Mouse (Mus musculus) CH12.LX (cell line): ENCODE results near the gene Pik3cb. TPM values are rescaled to one million over a fixed set of nuclear protein-coding genes. Genes with fewer than 3 reads are reported as not detected.
A peak's percentile ranks its signal among the peaks of the same experiment; 100 is the strongest.

Source experiments
- DNase-seq: peaks from one replicate; pipeline ENCODE4 v3.0.0-alpha.2; 2013; ENCODE audit errors: extremely low read depth
- H3K27ac ChIP-seq: 2 replicates; pipeline ENCODE4 v1.5.1; 2012; ENCODE audit warnings: low read depth, mild to moderate bottlenecking, control low read depth, moderate library complexity; ENCODE audit not compliant: insufficient read depth
- H3K27me3 ChIP-seq: replicated peaks from 2 replicates; pipeline ENCODE3; 2012; ENCODE audit warnings: inconsistent platforms
- H3K36me3 ChIP-seq, 2 experiments: replicated peaks in 1 of 2; 2 replicates each; pipeline versions ENCODE3 to v1.6.1; 2012; ENCODE audit warnings: inconsistent platforms in 1 of 2, low read length in 1 of 2, mild to moderate bottlenecking in 1 of 2, mixed read lengths in 1 of 2, moderate library complexity in 1 of 2; ENCODE audit not compliant: control insufficient read depth in 1 of 2, insufficient read depth in 1 of 2
- H3K4me1 ChIP-seq, 2 experiments: 2 replicates each; pipeline ENCODE4 v1.6.1; 2012; ENCODE audit warnings: inconsistent platforms in 1 of 2, moderate library complexity in 1 of 2; ENCODE audit not compliant: insufficient read depth in 2 of 2, control insufficient read depth in 1 of 2
- H3K4me2 ChIP-seq: 2 replicates; pipeline ENCODE4 v1.6.1; 2012; ENCODE audit warnings: low read depth, mild to moderate bottlenecking, control low read depth; ENCODE audit not compliant: poor library complexity, insufficient read depth, severe bottlenecking
- H3K4me3 ChIP-seq, 3 experiments: fragments of 150-350 bp in 1 of 3; sonication (generic) in 1 of 3; replicated peaks in 1 of 3; 2 replicates each; pipeline versions ENCODE3 to v1.5.1; 2011 to 2012; ENCODE audit warnings: low read depth in 2 of 3, low read length in 2 of 3, mild to moderate bottlenecking in 2 of 3, moderate library complexity in 2 of 3, control low read depth in 1 of 3, improper control_type of control experiment in 1 of 3, inconsistent platforms in 1 of 3, mixed read lengths in 1 of 3; ENCODE audit not compliant: poor library complexity in 1 of 3
- H3K79me2 ChIP-seq: replicated peaks from 2 replicates; pipeline ENCODE4 v1.6.1; 2012; ENCODE audit warnings: mild to moderate bottlenecking, moderate library complexity; ENCODE audit not compliant: control insufficient read depth, poor library complexity, insufficient read depth, severe bottlenecking; ENCODE audit errors: extremely low read depth
- H3K9ac ChIP-seq: 2 replicates; pipeline ENCODE4 v1.6.1; 2012; ENCODE audit warnings: low read depth, mild to moderate bottlenecking, control low read depth, moderate library complexity; ENCODE audit not compliant: insufficient read depth
- H3K9me3 ChIP-seq: replicated peaks from 2 replicates; pipeline ENCODE3; 2012; ENCODE audit warnings: low read length, inconsistent platforms, mixed read lengths
- BHLHE40 ChIP-seq: IDR thresholded peaks from 2 replicates; pipeline ENCODE4 v1.6.1; 2011; ENCODE audit warnings: mild to moderate bottlenecking, low read depth, low read length, improper control_type of control experiment
- CHD1 ChIP-seq: IDR thresholded peaks from 2 replicates; pipeline ENCODE4 v1.6.1; 2012; ENCODE audit warnings: low read depth, low read length, improper control_type of control experiment, inconsistent platforms
- CHD2 ChIP-seq: IDR thresholded peaks from 2 replicates; pipeline ENCODE4 v1.6.1; 2011; ENCODE audit warnings: low read length, improper control_type of control experiment
- E2F4 ChIP-seq: IDR thresholded peaks from 2 replicates; pipeline ENCODE4 v1.6.1; 2011; ENCODE audit warnings: low read depth, low read length, improper control_type of control experiment; ENCODE audit not compliant: insufficient replicate concordance
- ETS1 ChIP-seq: conservative IDR thresholded peaks from 2 replicates; pipeline ENCODE4 v1.6.1; 2012; ENCODE audit warnings: low read depth, mild to moderate bottlenecking, inconsistent platforms, low read length, improper control_type of control experiment, moderate library complexity
- GABPA ChIP-seq: IDR thresholded peaks from 2 replicates; pipeline ENCODE4 v1.6.1; 2012; ENCODE audit warnings: low read depth, low read length, improper control_type of control experiment, inconsistent platforms; ENCODE audit not compliant: insufficient replicate concordance
- HCFC1 ChIP-seq: IDR thresholded peaks from 2 replicates; pipeline ENCODE4 v1.6.1; 2012; ENCODE audit warnings: low read depth, mild to moderate bottlenecking, inconsistent platforms, low read length, improper control_type of control experiment
- IRF4 ChIP-seq: IDR thresholded peaks from 2 replicates; pipeline ENCODE4 v1.6.1; 2014; ENCODE audit warnings: low read depth, mild to moderate bottlenecking, inconsistent platforms, low read length, improper control_type of control experiment
- JUND ChIP-seq: conservative IDR thresholded peaks from 2 replicates; pipeline ENCODE4 v1.6.1; 2011; ENCODE audit warnings: low read depth, low read length, improper control_type of control experiment
- MAFK ChIP-seq: IDR thresholded peaks from 2 replicates; pipeline ENCODE4 v1.6.1; 2011; ENCODE audit warnings: low read length, improper control_type of control experiment; ENCODE audit not compliant: insufficient replicate concordance
- MAX ChIP-seq: IDR thresholded peaks from 2 replicates; pipeline ENCODE4 v1.6.1; 2011; ENCODE audit warnings: low read length, improper control_type of control experiment
- MEF2A ChIP-seq: IDR thresholded peaks from 2 replicates; pipeline ENCODE4 v1.6.1; 2014; ENCODE audit warnings: low read depth, mild to moderate bottlenecking, inconsistent platforms, low read length, improper control_type of control experiment, borderline replicate concordance
- MXI1 ChIP-seq: IDR thresholded peaks from 2 replicates; pipeline ENCODE4 v1.6.1; 2011; ENCODE audit warnings: mild to moderate bottlenecking, low read depth, low read length, improper control_type of control experiment
- NELFE ChIP-seq: IDR thresholded peaks from 2 replicates; pipeline ENCODE4 v1.6.1; 2011; ENCODE audit warnings: low read depth, low read length, improper control_type of control experiment
- NRF1 ChIP-seq: IDR thresholded peaks from 2 replicates; pipeline ENCODE4 v1.6.1; 2014; ENCODE audit warnings: low read depth, mild to moderate bottlenecking, inconsistent platforms, low read length, improper control_type of control experiment, moderate library complexity
- PAX5 ChIP-seq: IDR thresholded peaks from 2 replicates; pipeline ENCODE4 v1.6.1; 2012; ENCODE audit warnings: low read length, inconsistent platforms, mixed read lengths
- POLR2A ChIP-seq: IDR thresholded peaks from 2 replicates; pipeline ENCODE4 v1.6.1; 2011; ENCODE audit warnings: low read depth, mild to moderate bottlenecking, improper control_type of control experiment, low read length
- SIN3A ChIP-seq: IDR thresholded peaks from 2 replicates; pipeline ENCODE4 v1.6.1; 2012; ENCODE audit warnings: low read length, improper control_type of control experiment, inconsistent platforms
- TCF12 ChIP-seq: IDR thresholded peaks from 2 replicates; pipeline ENCODE4 v1.6.1; 2014; ENCODE audit warnings: low read depth, mild to moderate bottlenecking, inconsistent platforms, low read length, improper control_type of control experiment
- UBTF ChIP-seq: IDR thresholded peaks from 2 replicates; pipeline ENCODE4 v1.6.1; 2012; ENCODE audit warnings: low read depth, mild to moderate bottlenecking, inconsistent platforms, low read length, improper control_type of control experiment, moderate library complexity
- USF1 ChIP-seq: IDR thresholded peaks from 2 replicates; pipeline ENCODE4 v1.6.1; 2014; ENCODE audit warnings: low read depth, mild to moderate bottlenecking, inconsistent platforms, low read length, improper control_type of control experiment
- ZC3H11A ChIP-seq: IDR thresholded peaks from 2 replicates; pipeline ENCODE4 v1.6.1; 2012; ENCODE audit warnings: low read depth, mild to moderate bottlenecking, inconsistent platforms, low read length, improper control_type of control experiment
- ZNF384 ChIP-seq: IDR thresholded peaks from 2 replicates; pipeline ENCODE4 v1.6.1; 2012; ENCODE audit warnings: low read depth, low read length, improper control_type of control experiment, inconsistent platforms
- dilution Hi-C: fragments of 300-500 bp; cut with MboI; formaldehyde crosslinking; loops from 2 replicates; pipeline ENCODE4 v1.14.3; 2020; ENCODE audit warnings: low sequenced_read_pairs; ENCODE audit not compliant: extremely low pct_unique_long_range_greater_than_20kb, extremely low pct_ligation_motif_present
- in situ Hi-C: fragments of 300-500 bp; cut with MboI; formaldehyde crosslinking; loops from 3 replicates; pipeline ENCODE4 v1.14.3; 2019; ENCODE audit warnings: low sequenced_read_pairs, low pct_ligation_motif_present, low pct_unique_long_range_greater_than_20kb, mixed read lengths
- polyA plus RNA-seq: library from polyadenylated mRNA; unstranded; fragments of >175 nt; gene quantifications from 2 replicates; pipeline ENCODE4 v1.2.1, GENCODE M21; 2012; ENCODE audit warnings: low read depth; ENCODE audit not compliant: insufficient read length
- total RNA-seq, 2 experiments: library from RNA; depleted of rRNA; stranded (reverse); fragments of 300-350 nt in 1 of 2; fragments of >200 nt in 1 of 2; gene quantifications; 2 replicates each; pipeline ENCODE4 v1.2.3; 2012 to 2014

The Pik3cb gene
- total RNA-seq (2012; rRNA removed) (1.0 TPM in 2 replicates), total RNA-seq (2014; rRNA removed) (1.0 and 1.4 TPM in 2 replicates), polyA plus RNA-seq (3.1 and 3.2 TPM in 2 replicates)

DNA sequence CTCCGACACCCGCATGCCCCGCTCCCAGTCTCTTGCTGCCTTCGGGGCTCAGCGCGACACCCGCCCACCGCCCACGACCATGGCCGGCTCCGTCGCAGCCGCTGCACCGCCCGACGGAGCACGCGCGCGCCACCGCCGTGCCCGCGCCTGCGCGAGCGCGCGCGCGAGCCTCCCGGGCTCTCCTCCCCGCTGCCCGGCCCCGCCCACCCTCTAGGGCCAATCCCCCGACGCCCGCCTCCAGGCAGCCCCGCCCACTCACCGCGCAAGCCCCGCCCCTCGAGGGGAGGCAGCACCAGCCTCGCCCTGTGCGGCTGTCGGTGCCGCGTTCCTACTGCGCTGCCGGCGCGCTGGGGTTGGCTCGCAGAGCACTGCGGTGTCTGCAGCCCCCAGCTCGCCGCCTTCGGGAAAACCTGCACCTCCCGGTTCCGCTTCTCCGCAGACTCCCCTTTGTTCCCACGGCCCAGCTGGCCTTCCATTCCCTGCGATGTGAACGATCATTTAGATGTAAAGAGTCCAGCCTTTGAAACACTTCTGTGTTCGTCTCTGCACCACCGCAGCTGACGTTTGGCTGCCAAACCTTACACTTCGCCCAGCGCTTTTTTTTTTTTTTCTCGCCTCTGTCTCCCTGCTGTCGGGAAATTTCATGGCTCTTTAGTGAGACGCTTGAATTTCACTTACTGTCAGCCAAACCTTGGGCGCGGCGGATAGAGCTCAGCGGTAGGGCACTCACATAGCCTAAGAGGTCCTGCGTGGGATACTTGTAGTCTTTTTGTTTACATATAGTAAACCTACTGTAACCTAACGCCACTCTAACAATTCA lies at the start of gene Pik3cb:
Gene Pik3cb (minus strand): TSS at position 559 of the 820 bp plus-strand sequence.
- Histone ChIP-seq H3K79me2 (no peaks in the 10 kb centered on the region), H3K27ac (no peak within 1 kb of the TSS), H3K4me3 (peak within 1 kb of the TSS; percentile 47 to 99 (median 71)), H3K4me2 (peak within 1 kb of the TSS; percentile 91), H3K4me1 (peaks cover 0 to 13% of the 10 kb centered on the region in 2 experiments; a peak in 2 of 4 replicates), H3K27me3 (peaks cover 28% of the 10 kb centered on the region), H3K9ac (peak within 1 kb of the TSS; percentile 78), H3K36me3 (no peaks in the 10 kb centered on the region), H3K9me3 (peaks cover 2% of the 10 kb centered on the region)
- DNase-seq, result peak; percentile 85
- in situ Hi-C loops (no loop called here), dilution Hi-C loops (no loop called here)
- no peak for TF ChIP-seq ETS1
- TF ChIP-seq GABPA, result no peak
- TF ChIP-seq E2F4, result no peak
- TF ChIP-seq BHLHE40, result no peak
- peak; percentile 51 for TF ChIP-seq ZNF384
- 0 out of 2 replicates have a peak, but pooled peaks have one; percentile 5 for TF ChIP-seq TCF12
- TF ChIP-seq PAX5, result no peak
- no peak for TF ChIP-seq MEF2A
- no peak for TF ChIP-seq CHD1
- TF ChIP-seq UBTF, result no peak
- no peak for TF ChIP-seq USF1
- no peak for TF ChIP-seq MAFK
- TF ChIP-seq NRF1, result peak; percentile 78
- peak; percentile 63; the same call in 1 of the 2 replicates for TF ChIP-seq POLR2A
- no peak for TF ChIP-seq HCFC1
- TF ChIP-seq CHD2, result no peak
- TF ChIP-seq IRF4, result 0 out of 2 replicates have a peak, but pooled peaks have one; percentile 11
- no peak for TF ChIP-seq JUND
- no peak for TF ChIP-seq MXI1
- TF ChIP-seq ZC3H11A, result no peak
- TF ChIP-seq SIN3A, result 0 out of 2 replicates have a peak, but pooled peaks have one; percentile 33
- no peak for TF ChIP-seq MAX
- 0 out of 2 replicates have a peak, but pooled peaks have one; percentile 25 for TF ChIP-seq NELFE
